Comparison of ENCODE assay signal across 18 mouse cellular contexts in the genomic region with DNA sequence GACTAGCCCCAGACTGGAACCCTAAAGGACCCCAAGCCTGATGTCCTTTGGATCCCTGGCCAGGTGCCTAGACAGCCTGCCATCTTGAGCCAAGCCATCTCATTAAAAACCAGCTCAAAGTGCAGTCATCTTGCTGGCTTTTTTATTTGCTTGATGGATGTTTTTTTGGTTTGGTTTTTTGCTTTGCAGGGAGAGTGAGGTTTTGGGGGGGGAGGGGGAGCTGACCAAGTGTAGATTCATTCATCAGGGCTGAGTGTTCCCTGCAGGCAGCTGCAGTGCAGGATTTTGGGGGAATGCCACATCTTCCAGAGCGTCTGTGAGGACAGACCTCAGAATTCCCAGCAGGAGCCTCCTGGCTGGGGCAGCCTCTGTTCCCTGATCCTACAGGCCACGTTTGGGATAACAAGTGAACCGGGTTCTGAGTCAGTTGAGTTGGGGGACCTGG. TPM values are rescaled to one million over a fixed set of nuclear protein-coding genes. Genes with fewer than 3 reads are reported as not detected.
DNase-seq lines count a peak whose midpoint lies in the region; ATAC-seq and TF ChIP-seq lines count a peak whose summit lies in the region.
"Had no signal": no experiment of that assay in that cellular context is flagged by ENCODE, and none has a peak within 500 bp of the region (broad histone marks: within the 10 kb centered on the region; RNA-seq: fewer than 3 reads in every experiment).

No protein-coding gene starts in this region.

- 0 out of 2 replicates have a peak, but pooled peaks cover 7% of the 10 kb centered on the region for H3K4me1 ChIP-seq in kidney, embryonic 14.5 days (ENCODE audit: control insufficient read depth, insufficient read depth, low read length)
- no peaks in the 10 kb centered on the region for H3K4me1 ChIP-seq in midbrain, postnatal 0 days (ENCODE audit: insufficient read depth, low read length)
- 0 out of 2 replicates have a peak, but pooled peaks cover 3% of the 10 kb centered on the region for H3K4me1 ChIP-seq in midbrain, embryonic 16.5 days (ENCODE audit: control insufficient read depth, insufficient read depth, low read length)
- H3K4me1 ChIP-seq in stomach, postnatal 0 days (replicated peaks; ENCODE audit: control insufficient read depth, insufficient read depth), result no peaks in the 10 kb centered on the region

- TF ChIP-seq CTCF in midbrain, postnatal 0 days (IDR thresholded peaks at IDR 0.05), result peak; percentile 9
- TF ChIP-seq CTCF in stomach, postnatal 0 days (IDR thresholded peaks at IDR 0.05; ENCODE audit: low read depth), result peak; percentile 32; the same call in 1 of the 2 replicates

- H3K9me3 ChIP-seq in kidney, embryonic 14.5 days (ENCODE audit: control insufficient read depth, low read length), result no peaks in the 10 kb centered on the region
- no peaks in the 10 kb centered on the region for H3K9me3 ChIP-seq in midbrain, postnatal 0 days (ENCODE audit: low read length)
- no peaks in the 10 kb centered on the region for H3K9me3 ChIP-seq in midbrain, embryonic 16.5 days (replicated peaks; ENCODE audit: control insufficient read depth, low read length, poor library complexity, severe bottlenecking)
- H3K9me3 ChIP-seq in stomach, postnatal 0 days (ENCODE audit: control insufficient read depth, low read length), result no peaks in the 10 kb centered on the region
- H3K9me3 ChIP-seq: embryonic facial prominence, embryonic 15.5 days; heart, embryonic 15.5 days; limb, embryonic 15.5 days; midbrain, embryonic 15.5 days; neural tube, embryonic 13.5 days had no signal

- no peak for ATAC-seq in kidney, embryonic 14.5 days (ENCODE audit: low FRiP score, low TSS enrichment)
- ATAC-seq in midbrain, postnatal 0 days (ENCODE audit: low FRiP score), result no peak
- ATAC-seq in midbrain, embryonic 16.5 days, result no peak
- no peak for ATAC-seq in stomach, postnatal 0 days (ENCODE audit: low FRiP score, low TSS enrichment)
- ATAC-seq: CD4-positive, CD25-positive, alpha-beta regulatory T cell, adult 4 months; midbrain, embryonic 15.5 days had no signal

- H3K9ac ChIP-seq in kidney, embryonic 14.5 days (ENCODE audit: low read depth, low read length), result no peak overlapping the region
- H3K9ac ChIP-seq in midbrain, postnatal 0 days (replicated peaks; ENCODE audit: low read length, poor library complexity, severe bottlenecking), result no peak overlapping the region
- no peak overlapping the region for H3K9ac ChIP-seq in midbrain, embryonic 16.5 days (ENCODE audit: low read depth, low read length)
- H3K9ac ChIP-seq in stomach, postnatal 0 days (ENCODE audit: low read length), result no peak overlapping the region
- H3K9ac ChIP-seq: embryonic facial prominence, embryonic 15.5 days; heart, embryonic 15.5 days; limb, embryonic 15.5 days; midbrain, embryonic 15.5 days; neural tube, embryonic 13.5 days had no signal

- TF ChIP-seq EP300 in stomach, postnatal 0 days (optimal IDR thresholded peaks at IDR 0.05), result no peak

- H3K4me3 ChIP-seq in kidney, embryonic 14.5 days (ENCODE audit: low read length), result no peak overlapping the region
- H3K4me3 ChIP-seq in midbrain, postnatal 0 days (ENCODE audit: low read depth, low read length), result no peak overlapping the region
- H3K4me3 ChIP-seq in midbrain, embryonic 16.5 days (ENCODE audit: low read depth, low read length), result no peak overlapping the region
- H3K4me3 ChIP-seq in stomach, postnatal 0 days (ENCODE audit: low read depth, low read length), result no peak overlapping the region
- H3K4me3 ChIP-seq: embryonic facial prominence, embryonic 15.5 days; heart, embryonic 15.5 days; limb, embryonic 15.5 days; midbrain, embryonic 15.5 days; neural tube, embryonic 13.5 days had no signal

- 21% methylated on average over 3 of the region's 3 CpGs for WGBS in kidney, embryonic 14.5 days
- whole genome bisulfite sequencing in midbrain, postnatal 0 days, result 7% methylated on average over 3 of the region's 3 CpGs
- WGBS in midbrain, embryonic 16.5 days, result 16% methylated on average over 3 of the region's 3 CpGs
- 17% methylated on average over 3 of the region's 3 CpGs for WGBS in stomach, postnatal 0 days

- H3K27me3 ChIP-seq in kidney, embryonic 14.5 days (ENCODE audit: control insufficient read depth, insufficient read depth, low read length), result peaks cover 15% of the 10 kb centered on the region; the same call in 1 of the 2 replicates
- H3K27me3 ChIP-seq in midbrain, postnatal 0 days (ENCODE audit: insufficient read depth, low read length), result peaks cover 16% of the 10 kb centered on the region
- peaks cover 20% of the 10 kb centered on the region for H3K27me3 ChIP-seq in midbrain, embryonic 16.5 days (ENCODE audit: control insufficient read depth, insufficient read depth, low read depth, low read length)
- H3K27me3 ChIP-seq in stomach, postnatal 0 days (ENCODE audit: control insufficient read depth, insufficient read depth, low read length), result no peaks in the 10 kb centered on the region
- H3K27me3 ChIP-seq: embryonic facial prominence, embryonic 15.5 days had no signal

- H3K4me2 ChIP-seq in kidney, embryonic 14.5 days (replicated peaks; ENCODE audit: low read depth, low read length), result no peak overlapping the region
- no peak overlapping the region for H3K4me2 ChIP-seq in midbrain, postnatal 0 days (ENCODE audit: low read depth, low read length, poor library complexity, severe bottlenecking)
- H3K4me2 ChIP-seq in midbrain, embryonic 16.5 days (ENCODE audit: low read length), result no peak overlapping the region
- no peak overlapping the region for H3K4me2 ChIP-seq in stomach, postnatal 0 days (replicated peaks; ENCODE audit: low read depth)
- H3K4me2 ChIP-seq: embryonic facial prominence, embryonic 15.5 days; heart, embryonic 15.5 days; limb, embryonic 15.5 days; midbrain, embryonic 15.5 days; neural tube, embryonic 13.5 days had no signal

- DNase-seq in kidney, adult 18-20 months, result peak; percentile 62
- DNase-seq in midbrain, postnatal 0 days (ENCODE audit: low spot score), result peak; percentile 51
- DNase-seq in kidney, adult 8-10 months, result peak; percentile 72 to 73
- no peak for DNase-seq in stomach, postnatal 0 days (ENCODE audit: low spot score)
- DNase-seq in right cerebral cortex, adult 2 months (ENCODE audit: low spot score in 2 of 2), result no peak
- DNase-seq in frontal cortex, postnatal 14 days (ENCODE audit: low spot score in 2 of 2), result no peak
- DNase-seq: cerebellum, adult 18-20 months; heart, adult 11 months; lung, adult 2 months had no signal

- H3K36me3 ChIP-seq in kidney, embryonic 14.5 days (ENCODE audit: control insufficient read depth, insufficient read depth, low read length), result peaks cover 41% of the 10 kb centered on the region
- peaks cover 44% of the 10 kb centered on the region for H3K36me3 ChIP-seq in midbrain, postnatal 0 days (ENCODE audit: insufficient read depth, low read length)
- H3K36me3 ChIP-seq in midbrain, embryonic 16.5 days (ENCODE audit: control insufficient read depth, insufficient read depth, low read length), result peaks cover 16% of the 10 kb centered on the region
- peaks cover 15% of the 10 kb centered on the region for H3K36me3 ChIP-seq in stomach, postnatal 0 days (ENCODE audit: control insufficient read depth, insufficient read depth, low read length)

- no peak overlapping the region for H3K27ac ChIP-seq in kidney, embryonic 14.5 days (ENCODE audit: low read depth, low read length)
- no peak overlapping the region for H3K27ac ChIP-seq in midbrain, postnatal 0 days (ENCODE audit: low read depth, low read length)
- H3K27ac ChIP-seq in midbrain, embryonic 16.5 days (ENCODE audit: low read length), result no peak overlapping the region
- H3K27ac ChIP-seq in stomach, postnatal 0 days (replicated peaks), result no peak overlapping the region
- H3K27ac ChIP-seq: embryonic facial prominence, embryonic 15.5 days; heart, embryonic 15.5 days; limb, embryonic 15.5 days; midbrain, embryonic 15.5 days; neural tube, embryonic 13.5 days had no signal

RNA-seq across cellular contexts. Expression of a gene that starts 1.4 kb away (rescaled TPM):
- 0.19 and 0.29 TPM in 2 replicates for polyA plus RNA-seq in kidney, embryonic 14.5 days (2014; fragmentation: Nextera tagmentation; extraction: Ambion mirVana)
- total RNA-seq in midbrain, postnatal 0 days (2014; rRNA removed), result 0.42 and 2.2 TPM in 2 replicates
- polyA plus RNA-seq in midbrain, postnatal 0 days (2015; fragmentation: Nextera tagmentation; extraction: Ambion mirVana), result 0.11 and 0.21 TPM in 2 replicates
- polyA plus RNA-seq in midbrain, embryonic 16.5 days (2015; fragmentation: Nextera tagmentation; extraction: Ambion mirVana), result 0.20 and 0.28 TPM in 2 replicates
- polyA plus RNA-seq in stomach, postnatal 0 days (2015; fragmentation: Nextera tagmentation; extraction: Ambion mirVana), result 0.17 and 0.18 TPM in 2 replicates
- polyA plus RNA-seq: large intestine, adult 2 months; lung, adult 2 months had no signal

RNA-seq across cellular contexts. Expression of a gene that starts 9.2 kb away (rescaled TPM):
- polyA plus RNA-seq in kidney, embryonic 14.5 days (2014; fragmentation: Nextera tagmentation; extraction: Ambion mirVana), result 132 and 147 TPM in 2 replicates
- total RNA-seq in midbrain, postnatal 0 days (2014; rRNA removed), result 72.6 and 87.6 TPM in 2 replicates
- polyA plus RNA-seq in midbrain, postnatal 0 days (2015; fragmentation: Nextera tagmentation; extraction: Ambion mirVana), result 102 and 116 TPM in 2 replicates
- polyA plus RNA-seq in midbrain, embryonic 16.5 days (2015; fragmentation: Nextera tagmentation; extraction: Ambion mirVana), result 79.5 and 89.4 TPM in 2 replicates
- 46.9 and 50.3 TPM in 2 replicates for polyA plus RNA-seq in stomach, postnatal 0 days (2015; fragmentation: Nextera tagmentation; extraction: Ambion mirVana)

RNA-seq across cellular contexts. Expression of a gene that starts 15.0 kb away (rescaled TPM):
- 18.8 and 27.8 TPM in 2 replicates for polyA plus RNA-seq in kidney, embryonic 14.5 days (2014; fragmentation: Nextera tagmentation; extraction: Ambion mirVana)
- total RNA-seq in midbrain, postnatal 0 days (2014; rRNA removed), result 134 and 172 TPM in 2 replicates
- 26.2 and 29.3 TPM in 2 replicates for polyA plus RNA-seq in midbrain, postnatal 0 days (2015; fragmentation: Nextera tagmentation; extraction: Ambion mirVana)
- polyA plus RNA-seq in midbrain, embryonic 16.5 days (2015; fragmentation: Nextera tagmentation; extraction: Ambion mirVana), result 15.3 and 16.2 TPM in 2 replicates
- polyA plus RNA-seq in stomach, postnatal 0 days (2015; fragmentation: Nextera tagmentation; extraction: Ambion mirVana), result 18.5 and 19.1 TPM in 2 replicates

RNA-seq across cellular contexts. Expression of a gene that starts 19.2 kb away (rescaled TPM):
- polyA plus RNA-seq in kidney, embryonic 14.5 days (2014; fragmentation: Nextera tagmentation; extraction: Ambion mirVana), result 186 and 220 TPM in 2 replicates
- 14.8 and 19.5 TPM in 2 replicates for total RNA-seq in midbrain, postnatal 0 days (2014; rRNA removed)
- polyA plus RNA-seq in midbrain, postnatal 0 days (2015; fragmentation: Nextera tagmentation; extraction: Ambion mirVana), result 12.6 and 12.8 TPM in 2 replicates
- 25.7 and 26.2 TPM in 2 replicates for polyA plus RNA-seq in midbrain, embryonic 16.5 days (2015; fragmentation: Nextera tagmentation; extraction: Ambion mirVana)
- polyA plus RNA-seq in stomach, postnatal 0 days (2015; fragmentation: Nextera tagmentation; extraction: Ambion mirVana), result 236 and 245 TPM in 2 replicates

RNA-seq across cellular contexts. Expression of a gene that starts 27.1 kb away (rescaled TPM):
- polyA plus RNA-seq in kidney, embryonic 14.5 days (2014; fragmentation: Nextera tagmentation; extraction: Ambion mirVana), result 1.8 and 2.7 TPM in 2 replicates
- total RNA-seq in midbrain, postnatal 0 days (2014; rRNA removed), result 9.3 TPM in 2 replicates
- 1.7 and 1.9 TPM in 2 replicates for polyA plus RNA-seq in midbrain, postnatal 0 days (2015; fragmentation: Nextera tagmentation; extraction: Ambion mirVana)
- polyA plus RNA-seq in midbrain, embryonic 16.5 days (2015; fragmentation: Nextera tagmentation; extraction: Ambion mirVana), result 4.1 and 4.8 TPM in 2 replicates
- polyA plus RNA-seq in stomach, postnatal 0 days (2015; fragmentation: Nextera tagmentation; extraction: Ambion mirVana), result 2.6 and 3.2 TPM in 2 replicates

Comparison
In these comparisons a context has a peak if more than half of its experiments do, and no peak if none do; other contexts are left out.
1. DNase-seq: peak in kidney, adult 18-20 months (single experiment), midbrain, postnatal 0 days (single experiment) and kidney, adult 8-10 months (2 of 2); none in stomach, postnatal 0 days (single experiment), right cerebral cortex, adult 2 months (0 of 2) and frontal cortex, postnatal 14 days (0 of 2).